Mouse (Mus musculus) liver, postnatal 0 days (tissue): ENCODE measurements at regions not wholly inside any gene's neighbourhood (a gene's known extent, or its start where the extent isn't known, plus 50 kb on each side); places are given as distances from the start of the nearest gene placed in this dataset.

ENCODE experiments used
- ATAC-seq: fragments of 200-750 bp; cut with Nextera tagmentation; 2 replicates; pipeline ENCODE4 v1.8.0; 2017; ENCODE audit warnings: mild to moderate bottlenecking, moderate library complexity
- DNase-seq: peaks from one replicate; pipeline ENCODE4 v3.0.0-alpha.2; 2016
- H3K27ac ChIP-seq: fragments of 300-500 bp; sonication (generic); 2 replicates; pipeline ENCODE4 v1.5.1; 2014; ENCODE audit warnings: antibody characterized with exemption, moderate library complexity, mild to moderate bottlenecking, low read depth
- H3K27me3 ChIP-seq: fragments of 300-500 bp; sonication (generic); 2 replicates; pipeline ENCODE4 v1.6.1; 2014; ENCODE audit warnings: low read length, control low read depth, mixed read lengths; ENCODE audit not compliant: insufficient read depth
- H3K36me3 ChIP-seq: fragments of 300-500 bp; sonication (generic); replicated peaks from 2 replicates; pipeline ENCODE4 v1.6.1; 2014; ENCODE audit warnings: mild to moderate bottlenecking, control low read depth, low read length, moderate library complexity, mixed read lengths; ENCODE audit not compliant: insufficient read depth
- H3K4me1 ChIP-seq: fragments of 300-500 bp; sonication (generic); 2 replicates; pipeline ENCODE4 v1.6.1; 2014; ENCODE audit warnings: antibody characterized with exemption, mild to moderate bottlenecking, control low read depth; ENCODE audit not compliant: insufficient read depth
- H3K4me2 ChIP-seq: fragments of 300-500 bp; sonication (generic); 2 replicates; pipeline ENCODE4 v1.6.1; 2014; ENCODE audit warnings: low read depth, mild to moderate bottlenecking, low read length, moderate library complexity, mixed read lengths
- H3K4me3 ChIP-seq: fragments of 300-500 bp; sonication (generic); 2 replicates; pipeline ENCODE4 v1.5.1; 2014; ENCODE audit warnings: low read depth, low read length
- H3K9ac ChIP-seq: fragments of 300-500 bp; sonication (generic); replicated peaks from 2 replicates; pipeline ENCODE4 v1.6.1; 2014; ENCODE audit warnings: mild to moderate bottlenecking, moderate library complexity
- H3K9me3 ChIP-seq: fragments of 300-500 bp; sonication (generic); 2 replicates; pipeline ENCODE4 v1.6.1; 2016; ENCODE audit warnings: mild to moderate bottlenecking, control low read depth, low read length, mixed read lengths
- CTCF ChIP-seq: sonication (generic); IDR thresholded peaks from 2 replicates; pipeline ENCODE4 v1.5.1; 2016; ENCODE audit warnings: antibody characterized with exemption, low read depth
- EP300 ChIP-seq: IDR thresholded peaks from 2 replicates; pipeline ENCODE4 v1.6.1; 2016; ENCODE audit warnings: antibody characterized with exemption, low read depth, mild to moderate bottlenecking
- WGBS: fragments of 180-500 bp; shearing (Covaris S2); extraction: QIAGEN DNeasy Blood & Tissue Kit; methylation state at CpG from one replicate; pipeline ENCODE4 v1.1.7; 2014; ENCODE audit not compliant: insufficient replicate concordance; 5-methylcytosine and 5-hydroxymethylcytosine counted together

DNA sequence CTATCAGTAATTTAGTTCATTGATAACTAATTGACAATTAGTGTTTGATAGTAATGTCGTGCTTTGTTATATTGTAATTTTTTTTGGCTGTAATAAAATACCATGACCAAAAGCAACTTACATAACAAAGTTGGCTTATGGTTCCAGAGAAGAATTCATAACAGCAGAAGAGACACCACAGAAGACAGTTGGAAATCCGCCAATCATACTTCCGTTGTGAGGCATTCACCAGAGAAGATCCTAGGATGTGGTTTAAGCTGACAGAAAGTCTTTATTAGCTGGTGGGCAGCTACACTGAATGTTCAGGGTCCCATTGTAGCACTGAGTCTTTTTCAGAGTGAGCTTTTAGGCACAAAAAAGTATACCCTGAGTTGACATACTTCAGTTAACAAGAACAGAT lies 109.9 kb downstream of the Sec23a start:
- DNase-seq = no peak
- no peaks in the 10 kb centered on the region for H3K4me1 ChIP-seq
- no peak overlapping the region for H3K4me2 ChIP-seq
- no peaks in the 10 kb centered on the region for H3K27me3 ChIP-seq
- TF ChIP-seq EP300 = no peak
- TF ChIP-seq CTCF = no peak
- no peaks in the 10 kb centered on the region for H3K9me3 ChIP-seq
- 58% methylated on average over 3 of the region's 3 CpGs for WGBS
- no peak overlapping the region for H3K9ac ChIP-seq
- H3K27ac ChIP-seq = no peak overlapping the region
- no peak overlapping the region for H3K4me3 ChIP-seq
- H3K36me3 ChIP-seq = no peaks in the 10 kb centered on the region
- ATAC-seq = no peak

DNA sequence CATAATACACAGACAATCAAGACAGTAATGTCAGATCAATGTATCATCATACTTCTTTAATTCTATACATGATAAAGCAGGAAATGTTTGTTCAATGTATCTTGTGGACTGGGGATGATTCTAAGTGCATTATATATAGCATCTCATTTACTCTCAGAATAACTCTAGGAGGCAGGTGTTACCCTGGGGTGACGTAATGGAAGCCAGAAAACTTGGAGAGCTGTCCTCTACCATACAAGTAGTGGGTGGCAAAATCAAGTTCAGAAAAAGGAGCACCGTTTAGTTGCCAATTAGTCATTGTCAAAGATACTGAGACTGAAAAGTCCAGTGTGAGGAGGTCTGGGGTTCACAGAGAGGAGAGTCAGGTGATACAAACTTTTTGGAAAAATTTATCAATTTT lies 136.0 kb downstream of the Sec23a start:
- 67% methylated on average over 2 of the region's 2 CpGs for WGBS
- Histone ChIP-seq H3K4me1 (no peaks in the 10 kb centered on the region), H3K4me3 (no peak overlapping the region), H3K4me2 (no peak overlapping the region), H3K9ac (no peak overlapping the region), H3K27ac (no peak overlapping the region), H3K27me3 (no peaks in the 10 kb centered on the region), H3K9me3 (no peaks in the 10 kb centered on the region), H3K36me3 (no peaks in the 10 kb centered on the region)
- TF ChIP-seq EP300 = no peak
- TF ChIP-seq CTCF = no peak
- ATAC-seq (no peak), DNase-seq (no peak)

DNA sequence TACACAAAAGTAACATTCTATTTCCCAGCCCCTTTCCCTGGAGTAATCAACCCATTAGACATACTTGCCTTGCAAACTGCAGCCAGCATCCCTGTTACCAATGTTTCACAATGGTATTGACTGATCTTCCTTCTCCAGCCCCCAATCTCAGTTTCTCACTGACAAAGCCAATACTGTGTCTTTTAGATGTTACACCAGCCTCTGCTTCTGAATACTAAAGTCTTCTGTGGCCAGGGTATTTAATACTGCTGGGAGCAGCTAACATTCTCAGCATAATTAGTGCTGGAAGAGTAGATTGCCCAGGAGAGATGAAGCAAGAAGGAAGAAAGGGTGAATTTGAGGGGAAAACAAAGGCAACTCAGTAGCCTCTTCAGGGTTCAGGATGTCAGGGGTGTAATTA lies 139.4 kb downstream of the Sec23a start:
- Histone ChIP-seq H3K9me3 (no peaks in the 10 kb centered on the region), H3K27me3 (no peaks in the 10 kb centered on the region), H3K27ac (no peak overlapping the region), H3K9ac (no peak overlapping the region), H3K36me3 (no peaks in the 10 kb centered on the region), H3K4me2 (no peak overlapping the region), H3K4me1 (no peaks in the 10 kb centered on the region), H3K4me3 (no peak overlapping the region)
- ATAC-seq (no peak), DNase-seq (no peak)
- TF ChIP-seq CTCF = no peak

DNA sequence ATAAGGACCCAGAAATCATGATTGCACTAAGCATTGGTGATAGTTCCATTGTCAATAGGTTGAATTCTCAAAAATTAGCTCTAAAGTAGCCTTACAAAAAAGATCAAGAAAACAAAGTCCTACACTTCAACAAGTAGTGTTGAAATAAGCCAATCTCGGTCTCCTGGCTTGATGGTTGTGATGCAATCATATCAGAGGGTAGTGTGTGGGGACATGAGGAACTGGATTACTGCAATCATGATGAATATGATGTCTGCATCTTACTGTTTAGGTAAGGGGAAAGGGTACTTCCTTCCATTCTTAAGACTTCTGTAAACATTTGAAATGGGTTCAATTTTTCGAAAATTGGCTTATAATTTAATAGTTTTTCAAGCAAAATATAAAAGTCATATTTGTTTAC lies 155.3 kb downstream of the Sec23a start:
- 55% methylated on average over 2 of the region's 2 CpGs for WGBS
- Histone ChIP-seq H3K4me1 (no peaks in the 10 kb centered on the region), H3K27ac (no peak overlapping the region), H3K9me3 (no peaks in the 10 kb centered on the region), H3K4me3 (no peak overlapping the region), H3K4me2 (no peak overlapping the region), H3K27me3 (no peaks in the 10 kb centered on the region), H3K9ac (no peak overlapping the region), H3K36me3 (no peaks in the 10 kb centered on the region)
- TF ChIP-seq EP300 (no peak), CTCF (no peak)
- ATAC-seq (no peak), DNase-seq (no peak)

DNA sequence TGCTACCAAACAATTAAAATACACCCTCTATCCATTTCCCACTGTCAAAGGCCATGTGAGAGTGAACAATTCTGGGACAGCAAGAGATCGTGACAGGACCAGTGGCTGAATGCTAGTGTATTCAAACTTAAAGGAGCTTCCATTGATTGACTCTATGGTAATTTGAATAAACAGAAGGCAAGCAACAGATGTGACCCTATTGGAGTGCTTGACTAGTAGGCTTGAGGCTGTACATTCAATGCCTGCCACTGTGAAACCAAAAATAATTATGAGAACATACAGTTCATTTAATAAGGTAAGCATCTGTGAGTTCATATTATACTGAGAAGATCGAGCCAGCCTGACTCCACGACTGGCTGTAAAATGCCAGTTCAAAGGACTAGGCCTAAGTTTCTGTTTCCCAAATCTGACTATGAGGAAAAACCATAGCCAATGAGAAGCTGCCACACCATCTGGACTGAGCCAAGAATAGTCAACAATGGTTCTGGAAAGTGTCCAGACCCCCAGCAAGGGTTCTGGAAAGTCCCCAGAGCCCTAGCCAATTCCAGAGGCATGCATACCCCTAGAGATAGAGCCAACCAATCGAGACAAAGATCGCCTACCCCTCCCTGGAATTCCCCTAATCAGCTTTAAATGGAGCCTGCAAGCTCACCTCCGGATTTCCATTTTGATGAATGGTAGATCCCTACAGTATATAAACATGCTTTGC lies 160.0 kb downstream of the Sec23a start:
- H3K9ac ChIP-seq = no peak overlapping the region
- H3K9me3 ChIP-seq = no peaks in the 10 kb centered on the region
- no peak overlapping the region for H3K4me3 ChIP-seq
- TF ChIP-seq CTCF = no peak
- no peak for TF ChIP-seq EP300
- H3K4me1 ChIP-seq = no peaks in the 10 kb centered on the region
- no peak overlapping the region for H3K27ac ChIP-seq
- H3K36me3 ChIP-seq = no peaks in the 10 kb centered on the region
- WGBS = 70% methylated on average over 6 of the region's 6 CpGs
- H3K27me3 ChIP-seq = no peaks in the 10 kb centered on the region
- H3K4me2 ChIP-seq = no peak overlapping the region
- ATAC-seq = no peak
- no peak for DNase-seq

DNA sequence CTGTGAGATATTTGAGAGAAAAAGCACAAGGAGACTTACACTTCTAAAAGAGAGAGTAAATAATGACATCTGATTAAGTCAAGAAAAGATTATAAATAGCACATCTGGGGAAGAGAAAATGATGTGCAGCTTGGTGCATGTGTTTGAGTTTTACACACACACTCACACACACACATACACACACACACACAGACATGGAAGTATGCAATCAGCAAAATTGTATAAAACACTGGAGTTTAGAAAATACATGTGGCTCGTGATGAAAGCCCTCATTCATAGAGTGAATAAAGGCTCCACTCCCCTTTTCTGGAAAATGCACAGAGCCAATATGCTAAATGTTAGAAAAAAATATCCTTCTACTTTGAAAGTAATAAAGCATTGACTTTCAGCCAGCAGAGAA lies 182.2 kb downstream of the Sec23a start:
- Histone ChIP-seq H3K27ac (no peak overlapping the region), H3K4me1 (no peaks in the 10 kb centered on the region), H3K36me3 (no peaks in the 10 kb centered on the region), H3K4me2 (no peak overlapping the region), H3K27me3 (no peaks in the 10 kb centered on the region), H3K4me3 (no peak overlapping the region), H3K9ac (no peak overlapping the region), H3K9me3 (no peaks in the 10 kb centered on the region)
- ATAC-seq = no peak
- no peak for TF ChIP-seq EP300
- TF ChIP-seq CTCF = no peak
- no peak for DNase-seq
- WGBS = 76% methylated on average over 1 of the region's 1 CpGs

DNA sequence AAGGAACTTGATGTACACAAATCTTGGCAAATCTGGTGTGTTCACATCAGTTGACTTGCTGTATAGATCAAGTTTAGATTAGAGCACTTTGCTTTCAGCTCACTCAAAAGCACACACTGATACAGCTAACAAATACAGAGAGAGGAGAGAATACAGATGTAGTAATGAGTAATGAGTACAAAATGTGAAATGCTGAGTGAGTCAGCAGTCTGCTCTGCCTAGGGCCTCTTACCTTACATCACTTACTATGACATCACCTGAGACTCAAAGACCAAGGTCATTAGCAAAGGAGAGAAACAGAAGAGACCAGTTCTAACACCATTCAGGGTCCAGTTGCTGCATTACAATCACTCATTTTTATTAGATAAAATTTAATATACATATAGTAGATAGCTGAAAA lies 184.0 kb downstream of the Sec23a start:
- no peaks in the 10 kb centered on the region for H3K9me3 ChIP-seq
- H3K4me1 ChIP-seq = no peaks in the 10 kb centered on the region
- no peak overlapping the region for H3K4me3 ChIP-seq
- no peak overlapping the region for H3K4me2 ChIP-seq
- no peak overlapping the region for H3K9ac ChIP-seq
- TF ChIP-seq EP300 (no peak), CTCF (no peak)
- no peak for DNase-seq
- H3K27me3 ChIP-seq = no peaks in the 10 kb centered on the region
- H3K27ac ChIP-seq = no peak overlapping the region
- peak; percentile 73 for ATAC-seq
- H3K36me3 ChIP-seq = no peaks in the 10 kb centered on the region
